Mouse (Mus musculus): ENCODE data around the gene Gabrq. TPM values are rescaled to one million over a fixed set of nuclear protein-coding genes. Genes with fewer than 3 reads are reported as not detected.

Gabrq gene
- total RNA-seq (2021): 1 to 10 TPM; 1.4 to 1.8 TPM

DNA sequence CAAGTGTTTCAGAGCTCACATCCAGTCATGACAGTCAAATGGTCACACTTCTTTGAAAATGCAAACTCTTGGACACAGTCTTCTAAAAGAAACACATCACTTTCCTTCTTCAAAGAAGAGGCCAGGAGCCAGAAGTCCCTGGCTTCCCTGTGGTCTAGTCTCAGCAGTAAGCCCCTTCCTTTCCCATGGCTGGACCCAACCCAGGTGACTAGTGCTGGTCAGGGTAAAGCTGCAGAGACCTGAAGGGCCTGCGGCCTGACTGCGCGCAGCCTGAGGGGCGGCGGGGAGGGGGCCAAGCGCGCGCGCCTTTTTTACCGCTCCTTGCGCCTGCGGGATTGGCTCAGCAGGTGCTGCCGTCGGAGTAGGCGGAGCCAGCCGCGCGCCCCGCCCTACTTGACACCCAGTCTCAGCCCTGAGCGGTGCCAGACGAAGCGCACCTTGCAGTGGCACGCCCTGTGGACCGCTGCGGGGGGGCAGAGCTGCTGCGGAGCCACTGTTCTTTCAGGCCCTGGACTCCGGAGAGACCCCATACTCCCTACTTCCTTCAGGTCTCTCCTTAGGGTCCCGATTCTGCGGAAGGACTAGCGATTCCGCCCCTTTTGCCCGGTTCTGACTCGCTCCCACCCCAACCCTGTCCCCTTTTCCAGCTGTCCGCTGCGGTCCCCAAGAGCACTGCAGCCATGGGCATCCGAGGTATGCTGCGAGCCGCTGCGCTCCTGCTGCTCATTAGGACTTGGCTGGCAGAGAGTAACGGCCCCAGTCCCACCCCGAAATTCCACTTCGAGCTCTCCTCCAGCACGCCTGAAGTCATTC lies at the start of gene Gabrq:
TSS of gene Gabrq (plus strand) at position 403 of the 813 bp plus-strand sequence.
- intact Hi-C loops (cut with DNase I): no loop called here
- DNase-seq (ENCODE audit: low spot score in 2 of 2): peak in 1 of 2 experiments; percentile 13

DNA sequence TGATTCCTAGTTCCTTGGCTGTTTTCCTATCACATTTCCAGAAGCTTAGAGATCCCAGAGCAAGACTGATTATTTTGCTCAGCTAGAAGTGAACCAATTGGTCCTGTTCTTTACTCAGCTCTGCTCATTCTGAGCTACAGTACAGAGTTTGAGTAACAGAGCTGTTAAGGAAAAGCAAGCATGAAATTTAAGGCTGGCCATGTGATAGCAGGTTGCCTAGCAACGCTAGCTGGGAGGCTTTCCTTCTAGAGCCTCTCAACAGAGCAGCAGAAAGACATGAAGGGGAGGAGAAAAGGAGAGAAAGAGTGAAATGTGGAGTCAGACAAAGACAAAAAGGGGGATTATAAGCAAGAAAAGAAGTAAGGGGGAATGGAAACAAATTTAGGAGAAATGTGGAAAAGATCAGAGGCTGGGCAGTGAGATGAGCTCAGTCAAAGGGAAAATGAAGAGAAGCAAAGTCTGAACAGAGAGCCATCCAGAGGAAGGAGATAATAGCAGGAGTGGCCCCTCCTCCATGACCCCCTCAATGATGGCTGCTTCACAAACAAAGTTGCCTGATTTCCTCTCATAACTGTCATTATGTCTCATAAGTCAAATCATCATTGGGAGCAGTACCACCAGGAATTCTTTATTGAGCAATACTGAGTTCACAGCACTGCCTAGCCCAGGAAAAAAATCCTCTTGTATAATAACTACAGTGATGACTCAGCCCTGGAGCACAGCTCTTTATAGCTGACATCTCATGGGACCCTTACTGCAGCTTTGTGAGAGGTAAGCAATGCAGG lies 36.0 kb upstream of the Gabrq start:
- peak; percentile 9 to 10 for DNase-seq (ENCODE audit: low spot score in 2 of 2)

DNA sequence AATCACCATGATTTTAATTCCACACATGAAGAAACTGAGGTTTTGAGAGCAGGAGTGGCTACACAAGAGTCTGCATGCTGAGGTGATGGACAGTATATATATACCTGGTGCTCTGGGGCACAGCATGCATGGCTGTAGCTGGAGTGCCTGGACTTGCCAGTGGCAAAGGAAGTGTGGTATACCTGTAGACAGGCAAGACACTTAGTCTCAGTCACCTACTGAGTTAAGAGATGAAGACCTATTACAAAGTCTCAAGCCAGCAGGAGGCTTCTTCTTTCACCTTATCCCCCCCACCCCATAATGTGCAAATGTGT lies 35.5 kb upstream of the Gabrq start:
- DNase-seq (ENCODE audit: low spot score in 2 of 2): no peak
- intact Hi-C loops (cut with DNase I): loop anchor here (10.0 kb wide), 1 partner anchor 135 kb away; the partner anchor contains the start of gene Gabra3

More for the DNA sequence above, 36.0 kb upstream of the Gabrq start:
- intact Hi-C loops (cut with DNase I): loop anchor here (10.0 kb wide), 1 partner anchor 134 kb away; the partner anchor contains the start of gene Gabra3

DNA sequence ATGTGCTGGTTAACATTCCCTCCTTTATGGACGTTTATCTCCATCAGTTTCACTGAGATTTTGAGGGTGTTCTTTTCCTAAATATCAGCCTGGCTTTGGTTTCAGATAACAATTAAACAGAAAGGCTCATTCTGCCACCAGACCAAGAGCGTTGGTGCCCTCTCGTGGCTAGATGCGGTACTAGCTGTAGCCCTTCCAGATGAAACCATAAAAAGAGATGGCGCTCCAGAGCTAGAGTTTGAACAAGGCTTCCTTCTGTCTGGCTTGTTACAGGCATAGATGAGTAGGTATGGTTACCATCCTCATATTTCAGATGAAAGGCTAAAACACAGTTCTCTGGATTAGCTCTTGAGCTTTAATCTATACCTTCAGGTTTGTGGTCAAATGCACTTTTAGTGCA lies 5.4 kb upstream of the Gabrq start:
- intact Hi-C loops (cut with DNase I): loop anchor here (2.0 to 5.0 kb wide), 2 partner anchors 807 to 1172 kb away; no protein-coding TSS in a partner anchor
- peak; percentile 58 to 76 for DNase-seq (ENCODE audit: low spot score in 2 of 2)

DNA sequence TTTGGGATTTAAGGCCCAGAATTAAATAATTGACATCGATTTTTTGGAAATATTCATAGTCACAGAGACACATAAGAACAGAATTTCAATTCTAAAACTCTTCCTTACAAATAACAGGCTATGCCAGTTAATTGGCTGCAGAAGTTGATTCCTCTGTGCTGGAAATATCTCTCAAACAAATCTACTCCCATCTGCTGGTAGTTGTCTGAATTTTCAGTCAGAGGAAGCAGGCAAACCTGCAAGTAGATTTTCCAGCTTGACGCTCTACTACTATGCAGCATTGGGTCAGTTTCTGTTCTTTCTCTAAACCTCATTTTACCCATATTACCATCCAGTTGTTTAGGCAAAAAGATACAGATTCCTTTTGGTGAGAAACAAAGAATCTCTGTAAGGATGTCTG lies 1.7 kb upstream of the Gabrq start:
- DNase-seq (ENCODE audit: low spot score in 2 of 2): no peak
- intact Hi-C loops (cut with DNase I): no loop called here

DNA sequence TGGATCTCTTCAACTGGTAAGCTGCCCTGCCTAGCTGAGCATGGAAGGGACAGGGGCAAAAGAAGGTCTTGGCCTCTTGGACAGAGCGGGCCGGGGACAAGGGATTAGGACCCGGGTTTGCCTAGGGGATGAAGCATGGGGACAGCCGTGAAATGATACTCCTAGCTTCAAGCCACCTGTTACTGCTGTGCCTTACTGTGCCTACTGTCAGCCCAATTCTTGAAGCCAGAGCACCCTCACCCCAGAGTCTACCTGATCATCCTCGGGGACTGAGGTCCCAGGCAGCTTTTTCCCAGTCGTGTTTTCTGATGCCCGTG lies 569 bp downstream of the Gabrq start:
- no peak for DNase-seq (ENCODE audit: low spot score in 2 of 2)
- intact Hi-C loops (cut with DNase I): no loop called here

Other genes starting within 250 kb of the Gabrq start
- gene Gabra3, start 168.3 kb upstream of the Gabrq start, total RNA-seq (2021): 100 to 1,000 TPM in 1 of 2 experiments, 10 to 100 TPM in 1; 90.5 to 109 TPM
- 10 to 100 TPM; 49.5 to 52.0 TPM for gene Cetn2, start 93.2 kb downstream of the Gabrq start, total RNA-seq (2021)
- 10 to 100 TPM; 23.2 to 27.3 TPM for gene Nsdhl, start 93.4 kb downstream of the Gabrq start, total RNA-seq (2021)
- gene Zfp185, start 162.2 kb downstream of the Gabrq start, total RNA-seq (2021): under 1 TPM; 0.54 to 0.63 TPM
- under 1 TPM; 0.30 to 0.48 TPM for gene Pnma5, start 211.9 kb downstream of the Gabrq start, total RNA-seq (2021)
- gene Pnma3, start 239.6 kb downstream of the Gabrq start, total RNA-seq (2021): 10 to 100 TPM; 13.7 to 16.0 TPM